Mouse (Mus musculus): ENCODE measurements around the gene Cnr2. TPM values are rescaled to one million over a fixed set of nuclear protein-coding genes. Genes with fewer than 3 reads are reported as not detected.

Cnr2 gene
- 0.13 and 0.17 TPM in 2 replicates for polyA plus RNA-seq (2014; fragmentation: Nextera tagmentation; extraction: Ambion mirVana)

GRCm38 (mm10) chr4:135895071-135895571 lies at the start of gene Cnr2:
TSS of gene Cnr2 (plus strand) at chr4:135895394.
- no peak within 1 kb of the TSS for H3K4me3 ChIP-seq (ENCODE audit: low read depth, low read length)
- no peaks in the 10 kb centered on the region for H3K4me1 ChIP-seq (replicated peaks; ENCODE audit: control insufficient read depth, insufficient read depth, low read length)
- H3K27me3 ChIP-seq (ENCODE audit: control insufficient read depth, insufficient read depth, low read length), result no peaks in the 10 kb centered on the region
- H3K36me3 ChIP-seq (ENCODE audit: control insufficient read depth, insufficient read depth, low read length), result no peaks in the 10 kb centered on the region
- no peaks in the 10 kb centered on the region for H3K9me3 ChIP-seq (ENCODE audit: control insufficient read depth, low read length)
- H3K9ac ChIP-seq (ENCODE audit: low read length), result no peak within 1 kb of the TSS
- DNase-seq (ENCODE audit: low spot score), result no peak
- no peak for ATAC-seq (replicated peaks; ENCODE audit: low FRiP score)
- H3K27ac ChIP-seq (ENCODE audit: low read depth, low read length), result no peak within 1 kb of the TSS
- H3K4me2 ChIP-seq (ENCODE audit: low read depth, low read length, severe bottlenecking), result no peak within 1 kb of the TSS
- 72% methylated on average over 8 of the region's 8 CpGs for WGBS

GRCm38 (mm10) chr4:135847581-135847980 lies 47.6 kb upstream of the Cnr2 start:
- ATAC-seq (replicated peaks; ENCODE audit: low FRiP score), result no peak
- 66% methylated on average over 5 of the region's 5 CpGs for WGBS
- no peak overlapping the region for H3K27ac ChIP-seq (ENCODE audit: low read depth, low read length)

GRCm38 (mm10) chr4:135850411-135851095 lies 44.6 kb upstream of the Cnr2 start:
- H3K9ac ChIP-seq (ENCODE audit: low read length), result peak overlapping the region; percentile 23; the same call in 1 of the 2 replicates
- WGBS, result 40% methylated on average over 13 of the region's 13 CpGs

More at GRCm38 (mm10) chr4:135847581-135847980, 47.6 kb upstream of the Cnr2 start:
- H3K9me3 ChIP-seq (ENCODE audit: control insufficient read depth, low read length), result 0 out of 2 replicates have a peak, but pooled peaks cover 3% of the 10 kb centered on the region
- no peak overlapping the region for H3K4me2 ChIP-seq (ENCODE audit: low read depth, low read length, severe bottlenecking)
- no peaks in the 10 kb centered on the region for H3K27me3 ChIP-seq (ENCODE audit: control insufficient read depth, insufficient read depth, low read length)
- H3K4me3 ChIP-seq (ENCODE audit: low read depth, low read length), result no peak overlapping the region
- no peak overlapping the region for H3K9ac ChIP-seq (ENCODE audit: low read length)
- no peaks in the 10 kb centered on the region for H3K36me3 ChIP-seq (ENCODE audit: control insufficient read depth, insufficient read depth, low read length)
- H3K4me1 ChIP-seq (replicated peaks; ENCODE audit: control insufficient read depth, insufficient read depth, low read length), result peaks cover 4% of the 10 kb centered on the region
- DNase-seq (ENCODE audit: low spot score), result no peak

GRCm38 (mm10) chr4:135851942-135852341 lies 43.3 kb upstream of the Cnr2 start:
- Histone ChIP-seq H3K27ac (ENCODE audit: low read depth, low read length) (no peak overlapping the region), H3K9me3 (ENCODE audit: control insufficient read depth, low read length) (no peaks in the 10 kb centered on the region), H3K4me3 (ENCODE audit: low read depth, low read length) (no peak overlapping the region), H3K27me3 (ENCODE audit: control insufficient read depth, insufficient read depth, low read length) (no peaks in the 10 kb centered on the region), H3K9ac (ENCODE audit: low read length) (no peak overlapping the region), H3K36me3 (ENCODE audit: control insufficient read depth, insufficient read depth, low read length) (no peaks in the 10 kb centered on the region), H3K4me1 (replicated peaks; ENCODE audit: control insufficient read depth, insufficient read depth, low read length) (peaks cover 4% of the 10 kb centered on the region), H3K4me2 (ENCODE audit: low read depth, low read length, severe bottlenecking) (no peak overlapping the region)
- DNase-seq (ENCODE audit: low spot score), result no peak
- no peak for ATAC-seq (replicated peaks; ENCODE audit: low FRiP score)
- 82% methylated on average over 9 of the region's 9 CpGs for WGBS

More at GRCm38 (mm10) chr4:135850411-135851095, 44.6 kb upstream of the Cnr2 start:
- no peak overlapping the region for H3K4me3 ChIP-seq (ENCODE audit: low read depth, low read length)
- H3K4me2 ChIP-seq (ENCODE audit: low read depth, low read length, severe bottlenecking), result no peak overlapping the region
- H3K4me1 ChIP-seq (replicated peaks; ENCODE audit: control insufficient read depth, insufficient read depth, low read length), result peaks cover 4% of the 10 kb centered on the region
- no peaks in the 10 kb centered on the region for H3K27me3 ChIP-seq (ENCODE audit: control insufficient read depth, insufficient read depth, low read length)
- no peaks in the 10 kb centered on the region for H3K36me3 ChIP-seq (ENCODE audit: control insufficient read depth, insufficient read depth, low read length)
- ATAC-seq (replicated peaks; ENCODE audit: low FRiP score) (no peak), DNase-seq (ENCODE audit: low spot score) (no peak)
- no peaks in the 10 kb centered on the region for H3K9me3 ChIP-seq (ENCODE audit: control insufficient read depth, low read length)
- H3K27ac ChIP-seq (ENCODE audit: low read depth, low read length), result 0 out of 2 replicates have a peak overlapping the region, but pooled peaks have one; percentile 7

- Histone ChIP-seq H3K27ac (ENCODE audit: low read depth, low read length) (no peak overlapping the region), H3K4me2 (ENCODE audit: low read depth, low read length, severe bottlenecking) (no peak overlapping the region)
These were observed 41.1 kb upstream of the Cnr2 start for GRCm38 (mm10) chr4:135853987-135854546.

GRCm38 (mm10) chr4:135854630-135855029 lies 40.6 kb upstream of the Cnr2 start:
- H3K9ac ChIP-seq (ENCODE audit: low read length), result peak overlapping the region; percentile 99; the same call in 1 of the 2 replicates
- ATAC-seq (replicated peaks; ENCODE audit: low FRiP score) (no peak), DNase-seq (ENCODE audit: low spot score) (no peak)
- H3K4me3 ChIP-seq (ENCODE audit: low read depth, low read length), result no peak overlapping the region
- no peaks in the 10 kb centered on the region; the same call in 1 of the 2 replicates for H3K36me3 ChIP-seq (ENCODE audit: control insufficient read depth, insufficient read depth, low read length)
- peak overlapping the region; percentile 89; the same call in 1 of the 2 replicates for H3K4me2 ChIP-seq (ENCODE audit: low read depth, low read length, severe bottlenecking)
- H3K27me3 ChIP-seq (ENCODE audit: control insufficient read depth, insufficient read depth, low read length), result no peaks in the 10 kb centered on the region
- H3K27ac ChIP-seq (ENCODE audit: low read depth, low read length), result peak overlapping the region; percentile 97
- 73% methylated on average over 11 of the region's 11 CpGs for WGBS
- H3K9me3 ChIP-seq (ENCODE audit: control insufficient read depth, low read length), result no peaks in the 10 kb centered on the region
- peaks cover 8% of the 10 kb centered on the region for H3K4me1 ChIP-seq (replicated peaks; ENCODE audit: control insufficient read depth, insufficient read depth, low read length)

More at GRCm38 (mm10) chr4:135853987-135854546, 41.1 kb upstream of the Cnr2 start:
- DNase-seq (ENCODE audit: low spot score) (no peak), ATAC-seq (replicated peaks; ENCODE audit: low FRiP score) (no peak)
- WGBS, result 95% methylated on average over 14 of the region's 14 CpGs
- Histone ChIP-seq H3K9me3 (ENCODE audit: control insufficient read depth, low read length) (no peaks in the 10 kb centered on the region), H3K27me3 (ENCODE audit: control insufficient read depth, insufficient read depth, low read length) (no peaks in the 10 kb centered on the region), H3K9ac (ENCODE audit: low read length) (peak overlapping the region; percentile 13; the same call in 1 of the 2 replicates), H3K4me1 (replicated peaks; ENCODE audit: control insufficient read depth, insufficient read depth, low read length) (peaks cover 7% of the 10 kb centered on the region), H3K36me3 (ENCODE audit: control insufficient read depth, insufficient read depth, low read length) (no peaks in the 10 kb centered on the region), H3K4me3 (ENCODE audit: low read depth, low read length) (no peak overlapping the region)

GRCm38 (mm10) chr4:135855080-135855479 lies 40.1 kb upstream of the Cnr2 start:
- DNase-seq (ENCODE audit: low spot score) (no peak), ATAC-seq (replicated peaks; ENCODE audit: low FRiP score) (peak; percentile 21)
- Histone ChIP-seq H3K27ac (ENCODE audit: low read depth, low read length) (peak overlapping the region; percentile 97), H3K9me3 (ENCODE audit: control insufficient read depth, low read length) (no peaks in the 10 kb centered on the region), H3K4me1 (replicated peaks; ENCODE audit: control insufficient read depth, insufficient read depth, low read length) (peaks cover 11% of the 10 kb centered on the region), H3K4me2 (ENCODE audit: low read depth, low read length, severe bottlenecking) (peak overlapping the region; percentile 89), H3K27me3 (ENCODE audit: control insufficient read depth, insufficient read depth, low read length) (no peaks in the 10 kb centered on the region), H3K9ac (ENCODE audit: low read length) (peak overlapping the region; percentile 99), H3K4me3 (ENCODE audit: low read depth, low read length) (peak overlapping the region; percentile 71), H3K36me3 (ENCODE audit: control insufficient read depth, insufficient read depth, low read length) (no peaks in the 10 kb centered on the region; the same call in 1 of the 2 replicates)
- WGBS, result 13% methylated on average over 6 of the region's 6 CpGs

GRCm38 (mm10) chr4:135855536-135856222 lies 39.5 kb upstream of the Cnr2 start, which contains the start of gene Srsf10:
TSS of gene Srsf10 (plus strand) at chr4:135855747.
- peak; percentile 96 for ATAC-seq (replicated peaks; ENCODE audit: low FRiP score)
- Histone ChIP-seq H3K4me3 (ENCODE audit: low read depth, low read length) (peak within 1 kb of the TSS; percentile 71), H3K4me2 (ENCODE audit: low read depth, low read length, severe bottlenecking) (peak within 1 kb of the TSS; percentile 89), H3K27me3 (ENCODE audit: control insufficient read depth, insufficient read depth, low read length) (no peaks in the 10 kb centered on the region), H3K9me3 (ENCODE audit: control insufficient read depth, low read length) (no peaks in the 10 kb centered on the region), H3K27ac (ENCODE audit: low read depth, low read length) (peak within 1 kb of the TSS; percentile 97), H3K36me3 (ENCODE audit: control insufficient read depth, insufficient read depth, low read length) (no peaks in the 10 kb centered on the region; the same call in 1 of the 2 replicates), H3K9ac (ENCODE audit: low read length) (peak within 1 kb of the TSS; percentile 99), H3K4me1 (replicated peaks; ENCODE audit: control insufficient read depth, insufficient read depth, low read length) (peaks cover 11% of the 10 kb centered on the region)
- under 1% methylated on average over 50 of the region's 67 CpGs for WGBS
- peak; percentile 100 for DNase-seq (ENCODE audit: low spot score)
